Mouse (Mus musculus) megakaryocyte, embryonic 14.5 days (primary cell): ENCODE data around the gene Rabep2. TPM values are rescaled to one million over a fixed set of nuclear protein-coding genes. Genes with fewer than 3 reads are reported as not detected.
A peak's percentile ranks its signal among the peaks of the same experiment; 100 is the strongest.

ENCODE experiments used
- H3K27me3 ChIP-seq: replicated peaks from 2 replicates; pipeline ENCODE3; 2012; ENCODE audit warnings: inconsistent platforms
- H3K36me3 ChIP-seq: replicated peaks from 2 replicates; pipeline ENCODE3; 2012; ENCODE audit warnings: low read length, inconsistent platforms, mixed read lengths
- H3K4me1 ChIP-seq: 2 replicates; pipeline ENCODE4 v1.6.1; 2012; ENCODE audit warnings: inconsistent platforms
- H3K4me3 ChIP-seq: replicated peaks from 2 replicates; pipeline ENCODE3; 2012; ENCODE audit warnings: moderate library complexity, mild to moderate bottlenecking, inconsistent platforms
- H3K9me3 ChIP-seq: 2 replicates; pipeline ENCODE4 v1.6.1; 2012; ENCODE audit warnings: inconsistent platforms
- FLI1 ChIP-seq: IDR thresholded peaks from 2 replicates; pipeline ENCODE4 v1.6.1; 2012; ENCODE audit warnings: low read length, inconsistent platforms, mixed read lengths
- GATA1 ChIP-seq: IDR thresholded peaks from 3 replicates; pipeline ENCODE4 v1.6.1; 2012; ENCODE audit warnings: mixed read lengths, low read length, inconsistent platforms, borderline replicate concordance
- polyA plus RNA-seq: library from polyadenylated mRNA; stranded (reverse); fragments of >175 nt; gene quantifications from 2 replicates; pipeline ENCODE4 v1.2.3, GENCODE M21; 2012; ENCODE audit warnings: low replicate concordance; ENCODE audit not compliant: insufficient read depth

Gene Rabep2
- polyA plus RNA-seq, 1 experiment, result 97.9 TPM

GRCm38 (mm10) chr7:126411061-126411460 lies 17.5 kb upstream of the Rabep2 start:
- peaks cover 54% of the 10 kb centered on the region for H3K4me1 ChIP-seq
- H3K36me3 ChIP-seq, result no peaks in the 10 kb centered on the region
- no peak for TF ChIP-seq FLI1
- no peak for TF ChIP-seq GATA1
- peaks cover 69% of the 10 kb centered on the region for H3K27me3 ChIP-seq
- no peak overlapping the region for H3K4me3 ChIP-seq
- H3K9me3 ChIP-seq, result 0 out of 2 replicates have a peak, but pooled peaks cover 9% of the 10 kb centered on the region

GRCm38 (mm10) chr7:126414725-126415124 lies 13.8 kb upstream of the Rabep2 start, which contains the start of gene Cd19:
Gene Cd19, minus strand, starts transcription at chr7:126414889.
- Histone ChIP-seq H3K9me3 (0 out of 2 replicates have a peak, but pooled peaks cover 9% of the 10 kb centered on the region), H3K4me3 (no peak within 1 kb of the TSS), H3K4me1 (peaks cover 69% of the 10 kb centered on the region), H3K36me3 (no peaks in the 10 kb centered on the region), H3K27me3 (peaks cover 46% of the 10 kb centered on the region)
- TF ChIP-seq GATA1 (no peak), FLI1 (no peak)

DNA sequence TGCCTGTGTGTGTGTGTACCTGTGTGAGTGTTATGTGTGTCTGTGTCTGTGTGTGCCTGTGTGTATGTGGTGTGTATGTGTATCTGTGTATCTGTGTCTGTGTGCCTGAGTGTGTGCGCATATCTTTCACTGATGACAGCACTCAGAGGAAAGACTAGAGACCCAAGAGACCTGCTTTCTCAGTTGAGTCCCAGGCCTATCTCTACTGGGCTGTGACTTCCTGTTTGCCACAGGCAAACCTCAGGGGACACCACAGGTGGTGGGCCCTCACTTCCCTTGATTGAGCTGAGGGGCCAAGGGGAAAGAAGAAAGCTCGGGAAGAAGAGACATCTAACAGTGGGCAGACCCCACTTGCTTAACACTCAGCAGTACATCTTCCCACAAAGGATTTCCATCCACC lies 11.9 kb upstream of the Rabep2 start:
- TF ChIP-seq FLI1 (no peak), GATA1 (no peak)
- Histone ChIP-seq H3K36me3 (no peaks in the 10 kb centered on the region), H3K27me3 (peaks cover 31% of the 10 kb centered on the region), H3K4me1 (peaks cover 78% of the 10 kb centered on the region), H3K9me3 (no peaks in the 10 kb centered on the region), H3K4me3 (peak overlapping the region; percentile 79)

GRCm38 (mm10) chr7:126417045-126417444 lies 11.5 kb upstream of the Rabep2 start:
- TF ChIP-seq FLI1 (no peak), GATA1 (no peak)
- peaks cover 27% of the 10 kb centered on the region for H3K27me3 ChIP-seq

DNA sequence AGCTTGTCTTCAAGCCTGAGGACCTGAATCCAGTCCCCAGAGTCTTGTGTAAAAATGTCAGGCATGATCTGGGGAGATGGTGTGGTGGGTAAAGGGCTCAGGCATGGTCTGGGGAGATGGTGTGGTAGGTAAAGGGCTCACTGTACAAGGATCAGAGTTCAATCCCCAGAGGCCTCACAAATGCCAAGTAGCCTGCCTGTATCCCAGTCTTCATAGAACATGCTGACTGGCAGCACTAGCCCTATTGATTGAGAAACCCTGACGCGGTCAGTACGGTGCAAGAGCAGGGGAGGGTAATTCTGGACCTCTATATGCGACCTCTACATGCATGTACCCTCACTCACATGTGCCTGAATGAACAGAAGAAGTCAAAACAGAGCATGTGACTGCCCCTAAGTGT lies 11.0 kb upstream of the Rabep2 start:
- no peak for TF ChIP-seq FLI1
- no peak overlapping the region for H3K4me3 ChIP-seq
- H3K4me1 ChIP-seq, result peaks cover 77% of the 10 kb centered on the region
- H3K36me3 ChIP-seq, result no peaks in the 10 kb centered on the region
- H3K9me3 ChIP-seq, result peaks cover 5% of the 10 kb centered on the region
- peaks cover 21% of the 10 kb centered on the region for H3K27me3 ChIP-seq

More at GRCm38 (mm10) chr7:126417045-126417444, 11.5 kb upstream of the Rabep2 start:
- peaks cover 82% of the 10 kb centered on the region for H3K4me1 ChIP-seq
- H3K36me3 ChIP-seq, result no peaks in the 10 kb centered on the region
- H3K4me3 ChIP-seq, result no peak overlapping the region
- H3K9me3 ChIP-seq, result peaks cover 3% of the 10 kb centered on the region

DNA sequence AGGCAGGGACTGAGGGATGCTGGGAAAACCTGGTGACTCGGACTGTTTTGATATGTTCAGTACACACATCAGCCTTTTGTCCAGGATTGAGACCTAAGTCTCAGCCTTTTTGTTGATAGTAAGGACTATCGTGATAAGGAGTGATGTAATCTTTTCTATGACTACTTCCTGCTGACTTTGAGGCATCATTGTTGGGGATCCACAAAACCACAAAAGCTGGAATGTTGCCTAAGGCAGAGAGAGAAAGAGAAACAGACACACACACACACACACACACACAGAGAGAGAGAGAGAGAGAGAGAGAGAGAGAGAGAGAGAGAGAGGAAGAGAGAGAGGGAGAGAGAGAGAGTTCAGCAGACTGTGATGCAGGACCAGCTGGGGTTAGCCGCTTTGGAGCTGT lies 10.1 kb upstream of the Rabep2 start:
- TF ChIP-seq GATA1 (no peak), FLI1 (no peak)
- Histone ChIP-seq H3K36me3 (no peaks in the 10 kb centered on the region), H3K27me3 (peaks cover 13% of the 10 kb centered on the region), H3K4me1 (peaks cover 68% of the 10 kb centered on the region), H3K9me3 (peaks cover 5% of the 10 kb centered on the region), H3K4me3 (no peak overlapping the region)

- TF ChIP-seq GATA1, result no peak
- no peak for TF ChIP-seq FLI1
- H3K36me3 ChIP-seq, result peaks cover 11% of the 10 kb centered on the region
- H3K4me3 ChIP-seq, result peak overlapping the region; percentile 86
- H3K27me3 ChIP-seq, result no peaks in the 10 kb centered on the region
- H3K9me3 ChIP-seq, result peaks cover 16% of the 10 kb centered on the region
- peaks cover 40% of the 10 kb centered on the region for H3K4me1 ChIP-seq
These were observed 6.8 kb upstream of the Rabep2 start for GRCm38 (mm10) chr7:126421756-126422155.

DNA sequence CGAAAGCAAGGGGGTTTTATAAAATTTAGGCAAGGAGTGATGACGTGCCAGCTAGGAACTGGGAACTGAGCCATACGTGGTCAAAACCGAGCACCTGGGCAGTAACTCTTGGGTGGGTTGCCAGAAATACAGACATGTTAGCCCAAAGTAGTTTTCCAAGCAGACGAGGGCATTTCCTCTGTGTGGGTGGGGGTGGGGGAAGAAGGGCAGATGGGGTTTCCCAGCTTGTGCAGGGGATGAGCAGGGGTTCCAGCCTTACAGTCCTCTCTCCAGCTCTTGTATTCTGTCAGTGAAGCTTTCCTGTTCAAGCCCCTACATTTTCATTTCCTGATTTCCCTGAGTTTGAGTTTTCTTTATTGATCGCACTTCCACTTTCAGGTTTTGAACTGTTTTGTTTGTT lies 4.4 kb upstream of the Rabep2 start:
- peaks cover 32% of the 10 kb centered on the region for H3K4me1 ChIP-seq
- peaks cover 21% of the 10 kb centered on the region for H3K9me3 ChIP-seq
- H3K36me3 ChIP-seq, result peaks cover 15% of the 10 kb centered on the region
- TF ChIP-seq GATA1 (no peak), FLI1 (no peak)
- no peaks in the 10 kb centered on the region for H3K27me3 ChIP-seq
- no peak overlapping the region for H3K4me3 ChIP-seq

- H3K4me1 ChIP-seq, result peaks cover 44% of the 10 kb centered on the region
- TF ChIP-seq FLI1 (no peak), GATA1 (no peak)
These were observed 1.2 kb upstream of the Rabep2 start for GRCm38 (mm10) chr7:126427323-126427860.

DNA sequence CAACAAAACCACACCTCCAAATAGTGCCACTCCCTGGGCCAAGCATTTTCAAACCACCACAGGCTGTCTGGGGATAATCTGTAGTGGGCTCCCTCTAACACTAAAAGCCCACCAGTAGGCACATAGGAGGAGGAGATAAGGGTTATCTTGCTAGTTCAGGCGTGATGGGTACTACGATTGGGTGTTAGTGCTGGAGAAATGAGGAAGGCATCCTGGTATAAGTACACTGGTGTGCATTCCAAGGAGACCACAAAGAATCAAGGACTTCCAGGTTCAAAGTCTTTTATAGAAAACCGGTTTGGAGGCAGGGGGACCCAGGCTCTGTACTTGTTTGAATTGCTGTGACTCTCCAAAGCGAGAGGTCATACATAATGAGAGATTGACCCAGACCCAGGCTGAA lies 405 bp upstream of the Rabep2 start:
- peaks cover 16% of the 10 kb centered on the region for H3K9me3 ChIP-seq
- no peak for TF ChIP-seq FLI1
- TF ChIP-seq GATA1, result no peak
- no peaks in the 10 kb centered on the region for H3K27me3 ChIP-seq
- H3K36me3 ChIP-seq, result peaks cover 44% of the 10 kb centered on the region
- H3K4me1 ChIP-seq, result peaks cover 50% of the 10 kb centered on the region
- peak overlapping the region; percentile 96 for H3K4me3 ChIP-seq

More at GRCm38 (mm10) chr7:126427323-126427860, 1.2 kb upstream of the Rabep2 start:
- peaks cover 38% of the 10 kb centered on the region for H3K36me3 ChIP-seq
- H3K27me3 ChIP-seq, result no peaks in the 10 kb centered on the region
- peaks cover 16% of the 10 kb centered on the region for H3K9me3 ChIP-seq
- peak overlapping the region; percentile 35 for H3K4me3 ChIP-seq

DNA sequence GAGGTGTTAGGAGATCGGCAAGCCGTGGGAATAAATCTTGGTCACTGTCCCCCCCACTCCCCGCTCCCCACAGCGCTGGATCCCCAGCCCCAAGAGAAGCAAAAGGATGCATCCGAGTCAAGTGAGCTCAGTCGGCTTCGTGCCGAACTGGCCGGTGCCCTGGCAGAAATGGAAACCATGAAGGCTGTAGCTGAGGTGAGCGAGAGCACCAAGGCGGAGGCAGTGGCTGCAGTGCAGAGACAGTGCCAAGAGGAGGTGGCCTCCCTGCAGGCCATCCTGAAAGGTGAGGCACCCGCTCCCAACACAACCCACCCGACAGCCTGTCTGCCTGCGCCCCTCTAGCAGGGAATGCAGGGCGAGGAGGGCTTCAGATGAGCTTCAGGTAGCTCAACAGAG lies 942 bp downstream of the Rabep2 start:
- peaks cover 16% of the 10 kb centered on the region for H3K9me3 ChIP-seq
- peaks cover 54% of the 10 kb centered on the region for H3K4me1 ChIP-seq
- H3K4me3 ChIP-seq, result peak overlapping the region; percentile 96
- H3K27me3 ChIP-seq, result no peaks in the 10 kb centered on the region
- TF ChIP-seq GATA1 (no peak), FLI1 (no peak)
- H3K36me3 ChIP-seq, result peaks cover 56% of the 10 kb centered on the region
